Mouse (Mus musculus) midbrain, embryonic 12.5 days (tissue): Measurements from ENCODE around the gene Nav3. TPM values are rescaled to one million over a fixed set of nuclear protein-coding genes. Genes with fewer than 3 reads are reported as not detected.

Experiments used
- ATAC-seq: fragments of 200-750 bp; cut with Nextera tagmentation; 2 replicates; pipeline ENCODE4 v1.8.0; 2017; ENCODE audit warnings: low read depth, moderate TSS enrichment, moderate library complexity; ENCODE audit not compliant: low FRiP score
- H3K27ac ChIP-seq: fragments of 300-500 bp; sonication (generic); replicated peaks from 2 replicates; pipeline ENCODE4 v1.5.1; 2016; ENCODE audit warnings: mild to moderate bottlenecking
- H3K27me3 ChIP-seq: fragments of 300-500 bp; sonication (generic); 2 replicates; pipeline ENCODE4 v1.6.1; 2016; ENCODE audit warnings: mild to moderate bottlenecking
- H3K36me3 ChIP-seq: fragments of 300-500 bp; sonication (generic); 2 replicates; pipeline ENCODE4 v1.6.1; 2016
- H3K4me1 ChIP-seq: fragments of 300-500 bp; sonication (generic); 2 replicates; pipeline ENCODE4 v1.6.1; 2016
- H3K4me2 ChIP-seq: fragments of 300-500 bp; sonication (generic); replicated peaks from 2 replicates; pipeline ENCODE4 v1.6.1; 2016; ENCODE audit warnings: mild to moderate bottlenecking, moderate library complexity
- H3K4me3 ChIP-seq: fragments of 300-500 bp; sonication (generic); 2 replicates; pipeline ENCODE4 v1.5.1; 2016; ENCODE audit warnings: mild to moderate bottlenecking
- H3K9ac ChIP-seq: fragments of 300-500 bp; sonication (generic); replicated peaks from 2 replicates; pipeline ENCODE4 v1.6.1; 2016; ENCODE audit warnings: mild to moderate bottlenecking, moderate library complexity
- H3K9me3 ChIP-seq: fragments of 300-500 bp; sonication (generic); 2 replicates; pipeline ENCODE4 v1.6.1; 2016; ENCODE audit warnings: mild to moderate bottlenecking
- WGBS: fragments of 180-500 bp; shearing (Covaris S2); methylation state at CpG from one replicate; pipeline ENCODE4 v1.1.7; 2016; 5-methylcytosine and 5-hydroxymethylcytosine counted together
- polyA plus RNA-seq: library from polyadenylated mRNA; unstranded; fragments of >200 nt; fragmentation: Nextera tagmentation; extraction: Ambion mirVana; gene quantifications from 2 replicates; pipeline ENCODE4 v1.2.1, GENCODE M21; 2016

Gene Nav3
- polyA plus RNA-seq, 1 experiment from 2014 or later: 16.9 TPM

DNA sequence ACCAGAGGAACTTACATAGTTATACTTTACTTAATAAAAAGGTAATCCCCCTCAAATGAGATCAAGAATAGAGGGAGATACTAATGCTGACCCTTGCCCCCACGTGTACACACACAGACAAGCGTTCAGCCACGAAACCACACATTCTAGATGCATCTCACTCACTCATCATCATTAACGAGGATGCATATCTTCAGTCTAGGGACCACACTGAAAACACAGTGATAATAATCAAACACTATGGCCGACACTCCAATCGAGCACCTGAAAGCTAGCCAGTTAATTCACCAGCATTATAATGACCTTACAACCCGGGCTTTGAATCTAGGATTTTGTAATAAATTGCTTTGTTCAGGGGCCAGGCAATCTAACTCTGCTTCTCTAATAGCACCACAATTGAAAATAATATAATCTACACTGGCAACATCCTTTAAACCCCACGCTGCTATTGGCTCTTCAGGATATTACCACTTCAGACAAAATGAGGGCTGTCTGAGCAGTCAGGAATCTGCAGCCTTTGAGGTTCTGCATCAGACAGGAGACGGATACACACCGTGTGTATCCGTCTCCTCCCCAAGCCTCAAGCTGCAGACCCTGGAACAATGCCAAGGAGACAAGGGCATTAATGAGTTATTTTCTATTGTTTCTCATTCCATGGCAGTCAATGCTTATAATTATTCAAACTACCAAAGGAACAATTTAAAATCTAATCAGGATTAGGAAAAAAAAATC lies 83.1 kb downstream of the Nav3 start:
- H3K27ac ChIP-seq: peak overlapping the region; percentile 55
- H3K9ac ChIP-seq: no peak overlapping the region
- H3K36me3 ChIP-seq: no peaks in the 10 kb centered on the region
- ATAC-seq: peak; percentile 79
- H3K4me3 ChIP-seq: no peak overlapping the region
- H3K4me2 ChIP-seq: no peak overlapping the region
- 51% methylated on average over 11 of the region's 11 CpGs for WGBS
- no peaks in the 10 kb centered on the region for H3K9me3 ChIP-seq
- H3K4me1 ChIP-seq: peaks cover 6% of the 10 kb centered on the region; the same call in 1 of the 2 replicates
- no peaks in the 10 kb centered on the region for H3K27me3 ChIP-seq

DNA sequence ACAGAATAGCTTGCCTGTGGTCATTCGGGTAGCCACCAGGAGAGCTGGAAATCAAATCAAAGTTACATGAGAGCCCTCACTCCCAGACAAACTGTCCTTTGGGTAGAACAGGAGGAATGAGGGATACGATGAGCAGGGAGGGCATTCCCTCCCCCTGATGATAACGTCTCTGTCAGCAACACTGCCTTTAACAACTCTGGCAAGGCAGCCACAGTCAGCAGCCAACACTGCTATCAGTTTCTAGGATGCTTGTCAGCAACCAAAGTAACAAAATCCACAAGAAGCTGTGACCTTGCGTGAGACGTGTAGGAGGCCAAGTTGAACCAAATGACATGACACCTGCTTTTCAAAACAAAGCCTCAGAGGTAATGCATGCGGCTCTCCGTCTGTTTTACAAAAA lies 103.9 kb downstream of the Nav3 start:
- no peak overlapping the region for H3K27ac ChIP-seq
- 85% methylated on average over 7 of the region's 7 CpGs for WGBS
- ATAC-seq: no peak
- H3K4me2 ChIP-seq: no peak overlapping the region
- no peaks in the 10 kb centered on the region for H3K4me1 ChIP-seq
- H3K9ac ChIP-seq: no peak overlapping the region
- no peaks in the 10 kb centered on the region for H3K27me3 ChIP-seq
- no peaks in the 10 kb centered on the region for H3K36me3 ChIP-seq
- H3K9me3 ChIP-seq: no peaks in the 10 kb centered on the region
- no peak overlapping the region for H3K4me3 ChIP-seq

DNA sequence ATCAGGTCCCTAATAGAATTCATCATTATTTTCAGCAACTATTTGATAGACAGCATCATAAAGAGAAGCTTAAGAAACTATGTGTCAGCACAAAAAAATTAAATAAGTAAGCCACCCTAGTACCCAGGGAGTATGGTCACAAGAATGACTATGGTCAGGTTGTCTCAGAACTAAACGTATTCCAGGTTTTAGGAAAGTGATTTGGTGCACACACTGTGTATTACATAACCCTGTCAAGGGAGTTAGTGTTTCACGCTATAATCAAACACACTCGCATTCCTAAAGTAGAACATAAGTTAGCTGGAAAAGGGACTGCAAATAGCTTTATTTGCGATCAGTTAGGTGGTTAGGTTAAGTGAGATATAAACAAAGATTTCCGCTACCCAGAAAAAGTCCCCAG lies 126.0 kb downstream of the Nav3 start:
- Histone ChIP-seq H3K4me2 (no peak overlapping the region), H3K9me3 (no peaks in the 10 kb centered on the region), H3K36me3 (no peaks in the 10 kb centered on the region), H3K27ac (no peak overlapping the region), H3K4me1 (no peaks in the 10 kb centered on the region), H3K4me3 (no peak overlapping the region), H3K27me3 (no peaks in the 10 kb centered on the region), H3K9ac (no peak overlapping the region)
- ATAC-seq: no peak
- 92% methylated on average over 5 of the region's 5 CpGs for WGBS

DNA sequence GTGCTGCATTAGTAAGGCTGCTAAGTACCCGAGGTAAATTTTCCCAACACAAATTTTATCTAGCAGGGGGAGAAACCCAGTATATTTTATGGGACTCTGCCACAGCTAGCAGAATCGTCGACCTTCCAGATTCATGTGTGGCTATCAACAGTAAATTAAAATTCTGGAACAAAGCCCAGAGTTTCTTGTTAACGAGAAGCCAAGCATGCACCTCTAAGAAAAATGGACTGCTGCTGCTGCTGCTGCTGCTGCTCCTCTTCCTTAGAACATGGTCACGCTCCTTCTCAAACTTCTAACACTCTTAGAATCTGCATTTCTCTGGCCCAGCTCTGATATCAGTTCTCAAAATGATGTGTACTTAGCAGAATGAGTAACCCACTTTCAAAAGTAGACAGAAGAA lies 126.4 kb downstream of the Nav3 start:
- ATAC-seq: no peak
- Histone ChIP-seq H3K9me3 (no peaks in the 10 kb centered on the region), H3K4me2 (no peak overlapping the region), H3K36me3 (no peaks in the 10 kb centered on the region), H3K9ac (no peak overlapping the region), H3K27ac (no peak overlapping the region), H3K4me3 (no peak overlapping the region), H3K4me1 (no peaks in the 10 kb centered on the region), H3K27me3 (no peaks in the 10 kb centered on the region)
- 82% methylated on average over 5 of the region's 5 CpGs for WGBS

DNA sequence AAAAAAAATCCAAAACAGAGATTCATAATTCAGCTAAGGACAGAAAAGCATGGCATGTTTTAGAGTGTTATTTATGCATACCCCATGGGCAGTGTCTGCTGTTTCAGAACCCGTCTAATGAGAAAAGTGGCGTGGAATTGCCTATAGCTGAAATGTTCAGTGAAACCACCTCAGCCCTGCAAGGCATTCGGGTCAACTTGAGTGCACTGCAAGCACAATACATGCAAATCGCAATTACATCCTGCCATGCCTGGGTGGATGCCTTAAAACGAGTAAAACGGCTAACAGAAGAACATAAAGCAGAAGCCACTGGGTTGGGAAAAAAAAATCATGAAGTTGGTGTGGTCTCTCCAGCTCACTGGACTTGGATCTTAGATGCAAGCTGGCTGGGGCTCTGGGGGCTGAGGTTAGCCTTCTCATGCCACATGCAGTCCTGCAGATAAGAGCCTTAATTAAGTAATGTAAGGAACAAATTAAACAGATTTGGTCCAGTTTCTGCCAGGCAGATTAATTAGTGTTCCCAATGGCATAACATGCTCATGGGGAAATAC lies 133.8 kb downstream of the Nav3 start:
- Histone ChIP-seq H3K9ac (no peak overlapping the region), H3K9me3 (no peaks in the 10 kb centered on the region), H3K36me3 (no peaks in the 10 kb centered on the region), H3K27me3 (no peaks in the 10 kb centered on the region), H3K27ac (no peak overlapping the region), H3K4me3 (no peak overlapping the region), H3K4me2 (no peak overlapping the region), H3K4me1 (no peaks in the 10 kb centered on the region)
- WGBS: 67% methylated on average over 6 of the region's 6 CpGs
- ATAC-seq: no peak

DNA sequence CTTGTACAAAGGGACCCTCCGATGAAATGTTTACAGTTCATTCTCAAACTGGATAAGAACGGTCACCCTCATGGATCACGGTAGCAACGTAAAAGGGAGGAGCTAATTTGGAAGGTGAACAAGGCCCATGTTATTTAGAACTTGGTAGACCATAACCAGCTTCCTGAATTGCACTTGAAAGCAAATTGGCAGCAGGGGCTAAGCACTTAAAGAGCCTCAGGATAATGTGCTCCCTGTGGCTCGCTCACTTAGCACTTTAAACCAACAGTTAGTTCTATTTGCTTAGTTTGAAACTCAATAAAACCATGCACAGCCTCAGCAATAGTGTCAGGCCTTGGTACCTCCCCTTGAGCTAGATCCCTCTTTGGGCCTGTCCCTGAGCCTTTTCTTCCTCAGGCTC lies 138.7 kb downstream of the Nav3 start:
- no peak for ATAC-seq
- H3K4me3 ChIP-seq: no peak overlapping the region
- no peak overlapping the region for H3K27ac ChIP-seq
- no peaks in the 10 kb centered on the region for H3K36me3 ChIP-seq
- H3K4me2 ChIP-seq: no peak overlapping the region
- H3K9me3 ChIP-seq: peaks cover 6% of the 10 kb centered on the region; the same call in 1 of the 2 replicates
- H3K4me1 ChIP-seq: no peaks in the 10 kb centered on the region
- 78% methylated on average over 5 of the region's 5 CpGs for WGBS
- no peaks in the 10 kb centered on the region for H3K27me3 ChIP-seq
- no peak overlapping the region for H3K9ac ChIP-seq

DNA sequence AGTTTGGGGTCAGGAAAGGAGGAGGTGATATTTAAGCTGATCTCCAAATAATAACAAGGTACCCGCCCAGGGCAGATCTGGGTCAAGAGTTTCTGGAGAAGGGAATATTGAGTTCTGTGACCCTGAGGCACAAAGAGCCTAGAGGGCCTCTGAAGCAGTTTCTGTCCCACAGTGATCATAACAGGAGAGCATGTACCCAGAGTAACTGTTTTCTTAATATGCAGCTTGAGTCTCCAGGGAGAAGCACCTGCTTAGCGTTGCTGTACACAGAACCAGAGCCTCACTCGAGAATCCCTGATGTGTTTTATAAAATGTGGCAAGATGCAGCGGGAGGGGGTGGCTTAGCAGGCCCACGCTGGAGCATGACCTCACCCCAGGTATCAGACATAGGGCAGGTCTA lies 141.5 kb downstream of the Nav3 start:
- Histone ChIP-seq H3K4me2 (no peak overlapping the region), H3K4me3 (no peak overlapping the region), H3K27me3 (no peaks in the 10 kb centered on the region), H3K27ac (peak overlapping the region; percentile 25; the same call in 1 of the 2 replicates), H3K36me3 (no peaks in the 10 kb centered on the region), H3K9me3 (peaks cover 6% of the 10 kb centered on the region; the same call in 1 of the 2 replicates), H3K9ac (no peak overlapping the region), H3K4me1 (no peaks in the 10 kb centered on the region)
- ATAC-seq: peak; percentile 62; the same call in 1 of the 2 replicates
- WGBS: 56% methylated on average over 5 of the region's 5 CpGs

DNA sequence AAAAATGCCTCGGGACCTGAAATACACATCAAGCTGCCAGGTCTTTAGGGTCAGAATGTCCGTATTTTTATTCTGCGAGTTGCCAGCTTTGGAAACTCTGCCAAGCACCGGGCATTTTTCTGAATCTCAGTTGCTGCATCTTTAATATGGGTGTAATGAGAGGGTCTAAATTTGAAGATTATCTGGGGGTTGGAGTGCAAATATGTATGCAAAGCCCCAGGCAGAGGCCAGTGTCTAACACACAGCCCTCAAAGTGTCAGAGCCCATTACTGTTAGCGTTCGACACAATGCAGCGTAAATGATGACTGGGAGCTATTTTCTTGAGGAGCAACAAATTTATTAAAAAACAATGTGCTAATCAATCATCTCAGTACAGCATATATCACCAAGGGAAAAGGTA lies 142.0 kb downstream of the Nav3 start:
- Histone ChIP-seq H3K4me2 (no peak overlapping the region), H3K4me3 (no peak overlapping the region), H3K36me3 (no peaks in the 10 kb centered on the region), H3K9ac (no peak overlapping the region), H3K27me3 (no peaks in the 10 kb centered on the region), H3K4me1 (no peaks in the 10 kb centered on the region), H3K9me3 (peaks cover 6% of the 10 kb centered on the region; the same call in 1 of the 2 replicates), H3K27ac (no peak overlapping the region)
- WGBS: 73% methylated on average over 7 of the region's 7 CpGs
- ATAC-seq: peak; percentile 41; the same call in 1 of the 2 replicates

DNA sequence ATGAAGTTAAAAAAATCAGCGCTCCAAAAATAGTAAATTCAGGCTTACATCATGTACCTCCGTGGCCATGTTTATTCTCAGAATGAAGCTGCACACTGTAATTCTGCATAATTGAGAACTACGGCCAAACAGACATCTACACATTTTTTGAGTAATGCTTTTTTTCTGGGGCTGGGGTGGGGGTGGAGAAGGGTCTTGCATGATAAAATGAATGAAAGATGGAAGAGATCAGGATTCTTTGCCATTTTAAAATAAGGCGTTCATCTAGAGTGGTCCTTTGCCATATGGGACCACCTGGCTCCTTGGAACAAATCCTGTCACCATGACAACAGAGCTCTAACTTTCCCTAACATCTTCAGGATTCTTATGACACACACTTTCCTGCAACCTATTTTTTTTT lies 146.5 kb downstream of the Nav3 start:
- Histone ChIP-seq H3K4me1 (no peaks in the 10 kb centered on the region), H3K4me3 (no peak overlapping the region), H3K4me2 (no peak overlapping the region), H3K27ac (no peak overlapping the region), H3K27me3 (no peaks in the 10 kb centered on the region), H3K9me3 (peaks cover 6% of the 10 kb centered on the region; the same call in 1 of the 2 replicates), H3K36me3 (no peaks in the 10 kb centered on the region), H3K9ac (no peak overlapping the region)
- WGBS: 88% methylated on average over 4 of the region's 4 CpGs
- no peak for ATAC-seq

DNA sequence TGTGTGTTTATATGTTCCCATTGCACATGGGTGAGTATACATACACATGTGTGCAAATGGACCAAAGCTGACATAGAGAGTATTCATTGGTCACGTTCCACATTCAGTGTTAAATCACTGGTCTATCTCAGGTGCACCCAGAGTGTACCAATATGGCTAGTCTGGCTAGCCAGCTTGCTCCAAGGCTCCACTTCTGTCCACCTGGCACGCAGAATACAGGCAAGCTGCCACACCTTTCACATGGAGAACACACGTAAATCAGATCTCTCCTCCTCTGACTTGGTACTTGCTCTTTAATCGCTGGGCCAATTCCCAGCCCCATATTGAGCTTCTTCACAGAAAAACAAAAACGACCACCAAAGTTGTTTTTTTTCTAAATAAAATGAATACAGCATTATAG lies 150.4 kb downstream of the Nav3 start:
- no peak overlapping the region for H3K27ac ChIP-seq
- H3K9me3 ChIP-seq: no peaks in the 10 kb centered on the region
- no peaks in the 10 kb centered on the region for H3K4me1 ChIP-seq
- H3K9ac ChIP-seq: no peak overlapping the region
- H3K4me2 ChIP-seq: no peak overlapping the region
- ATAC-seq: no peak
- no peaks in the 10 kb centered on the region for H3K27me3 ChIP-seq
- H3K4me3 ChIP-seq: no peak overlapping the region
- no peaks in the 10 kb centered on the region for H3K36me3 ChIP-seq
- 82% methylated on average over 5 of the region's 5 CpGs for WGBS

DNA sequence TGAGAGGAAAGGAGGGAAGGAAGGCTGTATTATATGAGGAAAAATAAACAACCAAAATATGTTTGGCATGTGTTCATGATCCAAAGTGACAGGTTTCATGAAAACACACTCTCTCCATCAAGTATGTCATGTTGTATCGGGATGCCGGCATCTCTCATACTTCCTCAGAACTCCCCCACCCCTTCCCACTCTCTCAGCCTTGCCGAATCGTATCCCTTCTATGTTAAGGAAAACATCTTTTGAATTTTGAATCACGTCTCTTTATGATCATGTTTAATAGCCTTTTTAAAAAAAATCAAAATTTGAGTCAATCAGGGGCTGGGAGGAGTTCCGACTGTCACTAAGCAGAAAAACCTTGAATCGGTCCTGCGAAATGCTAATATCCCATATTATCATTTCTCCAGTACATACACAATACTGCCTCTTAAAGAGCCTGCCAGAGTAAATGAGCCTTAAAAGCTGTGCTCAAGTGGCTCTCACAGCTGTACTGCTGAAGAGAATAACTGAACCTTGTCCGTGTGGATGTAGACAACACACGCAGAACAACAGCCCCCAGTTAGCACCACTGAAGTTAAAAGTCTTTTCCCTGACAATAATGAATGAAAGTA lies 165.9 kb downstream of the Nav3 start:
- H3K36me3 ChIP-seq: no peaks in the 10 kb centered on the region
- no peak overlapping the region for H3K9ac ChIP-seq
- H3K4me1 ChIP-seq: no peaks in the 10 kb centered on the region
- no peak overlapping the region for H3K4me3 ChIP-seq
- 85% methylated on average over 10 of the region's 10 CpGs for WGBS
- no peak overlapping the region for H3K27ac ChIP-seq
- H3K9me3 ChIP-seq: no peaks in the 10 kb centered on the region
- no peak overlapping the region for H3K4me2 ChIP-seq
- no peaks in the 10 kb centered on the region for H3K27me3 ChIP-seq
- peak; percentile 41; the same call in 1 of the 2 replicates for ATAC-seq

DNA sequence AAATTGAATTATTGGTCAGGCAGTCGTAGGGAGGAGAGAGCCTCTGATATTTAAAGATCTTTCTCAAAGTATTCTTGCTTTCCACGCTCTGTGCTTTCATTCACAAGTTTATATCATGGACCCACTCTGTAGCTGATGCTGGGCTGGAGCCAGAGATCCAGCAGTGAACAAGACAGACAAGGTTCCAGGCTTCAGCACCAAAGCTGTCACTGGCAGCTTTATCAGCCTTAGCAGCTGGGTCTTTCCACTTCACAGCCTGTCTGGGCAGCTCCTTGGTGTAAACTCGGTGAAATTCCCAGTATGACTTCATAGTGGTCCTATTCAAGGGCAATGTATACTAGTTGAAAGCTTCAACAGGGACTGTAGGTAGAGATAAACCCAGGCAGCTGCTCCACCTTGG lies 172.1 kb downstream of the Nav3 start:
- Histone ChIP-seq H3K9me3 (no peaks in the 10 kb centered on the region), H3K4me2 (no peak overlapping the region), H3K36me3 (no peaks in the 10 kb centered on the region), H3K4me1 (no peaks in the 10 kb centered on the region), H3K4me3 (no peak overlapping the region), H3K27ac (no peak overlapping the region), H3K27me3 (no peaks in the 10 kb centered on the region), H3K9ac (no peak overlapping the region)
- no peak for ATAC-seq
- 84% methylated on average over 3 of the region's 3 CpGs for WGBS
